Mouse (Mus musculus): Measurements from ENCODE around the gene Mki67.

DNA sequence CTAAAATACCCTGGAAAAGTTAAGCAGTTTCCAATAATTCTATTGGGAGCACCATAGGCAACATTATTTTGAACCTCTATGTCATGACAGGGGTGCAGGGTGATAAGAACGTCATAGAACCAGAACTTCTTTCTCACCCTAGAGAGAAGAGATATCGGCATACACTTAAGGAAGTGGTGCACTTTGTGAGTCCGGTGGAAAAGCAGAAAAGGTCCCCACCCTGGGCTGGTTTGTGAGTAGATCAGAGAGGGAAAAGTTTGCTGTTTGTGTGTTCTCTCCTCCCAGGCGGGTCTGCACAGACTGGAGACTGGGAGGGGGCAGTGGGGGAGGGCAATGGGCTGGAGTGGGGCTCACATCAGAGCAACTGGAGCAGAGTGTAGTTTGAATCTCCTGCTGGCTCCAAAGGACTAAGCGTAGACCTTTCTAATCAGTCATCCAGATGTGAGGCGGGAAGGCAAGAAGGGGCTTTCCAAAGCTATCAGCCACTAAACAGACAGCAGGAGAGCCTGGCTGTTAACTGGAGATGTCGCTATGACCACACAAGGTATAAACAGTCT lies 5.4 kb upstream of the Mki67 start:
- TF ChIP-seq POLR2A (IDR thresholded peaks at IDR 0.05; ENCODE audit: control insufficient read depth, extremely low read depth, insufficient read depth, low read length, poor library complexity), result no peak
- no peak for TF ChIP-seq CTCF (IDR thresholded peaks at IDR 0.05; ENCODE audit: borderline replicate concordance, control insufficient read depth, extremely low read depth, insufficient read depth, low read length, poor library complexity)
